20 mouse cellular contexts compared by ENCODE assay signal in genomic region chr17:84888525-84888924, GRCm38 (mm10).
A peak's percentile ranks its signal among the peaks of the same experiment; 100 is the strongest.
DNase-seq lines count a peak whose midpoint lies in the region; ATAC-seq and TF ChIP-seq lines count a peak whose summit lies in the region.
"Had no signal": no experiment of that assay in that cellular context is flagged by ENCODE, and none has a peak within 500 bp of the region (broad histone marks: within the 10 kb centered on the region; RNA-seq: fewer than 3 reads in every experiment).

No protein-coding gene starts in this region.

- TF ChIP-seq POLR2A in thymus, adult 2 months (IDR thresholded peaks at IDR 0.05; ENCODE audit: control insufficient read depth, extremely low read depth, insufficient read depth, low read length, poor library complexity) = no peak

- H3K4me3 ChIP-seq in thymus, adult 2 months (ENCODE audit: control insufficient read depth, insufficient read depth, low read length) = no peak overlapping the region
- H3K4me3 ChIP-seq in midbrain, embryonic 11.5 days (ENCODE audit: low read depth, low read length) = no peak overlapping the region
- H3K4me3 ChIP-seq in heart, embryonic 12.5 days = no peak overlapping the region
- H3K4me3 ChIP-seq: embryonic facial prominence, embryonic 10.5 days; forebrain, embryonic 13.5 days; hindbrain, embryonic 13.5 days had no signal

- ATAC-seq in activated CD4-positive, CD25-positive, alpha-beta regulatory T cell, adult 4 months = peak; percentile 56
- no peak for ATAC-seq in midbrain, embryonic 11.5 days (ENCODE audit: low FRiP score)
- no peak for ATAC-seq in heart, embryonic 12.5 days (ENCODE audit: insufficient number of reproducible peaks, low FRiP score)
- ATAC-seq: forebrain, embryonic 13.5 days; forebrain, postnatal 0 days; hindbrain, postnatal 0 days; intestine, embryonic 16.5 days had no signal

- no peak for TF ChIP-seq CTCF in thymus, adult 2 months (IDR thresholded peaks at IDR 0.05; ENCODE audit: borderline replicate concordance, control insufficient read depth, extremely low read depth, insufficient read depth, low read length, poor library complexity)

- peak; percentile 66 for DNase-seq in CD4-positive, CD25-positive, alpha-beta regulatory T cell, adult 2 months (ENCODE audit: low read depth, low spot score)
- DNase-seq in thymus, adult 2 months = peak; percentile 24
- DNase-seq in thymus, postnatal 25 days = peak; percentile 42
- DNase-seq in layer of hippocampus, adult 18-20 months (ENCODE audit: low spot score in 2 of 2) = no peak
- DNase-seq in cerebellum, adult 9-11 months = no peak
- no peak for DNase-seq in midbrain, embryonic 11.5 days (ENCODE audit: low spot score, missing footprints)
- DNase-seq: adrenal gland, adult 2 months; cerebellum, adult 11 months; cerebellum, adult 8-10 months; cerebellum, postnatal 25 days; forebrain, postnatal 0 days; gastrocnemius, postnatal 14 days; heart, postnatal 10 days had no signal

- H3K4me1 ChIP-seq in thymus, adult 2 months (replicated peaks; ENCODE audit: control insufficient read depth, insufficient read depth, low read length) = peaks cover 6% of the 10 kb centered on the region
- no peaks in the 10 kb centered on the region for H3K4me1 ChIP-seq in midbrain, embryonic 11.5 days (ENCODE audit: control insufficient read depth, insufficient read depth, low read length)
- no peaks in the 10 kb centered on the region for H3K4me1 ChIP-seq in heart, embryonic 12.5 days (replicated peaks)
- H3K4me1 ChIP-seq: embryonic facial prominence, embryonic 10.5 days; forebrain, embryonic 13.5 days; hindbrain, embryonic 13.5 days had no signal

- H3K36me3 ChIP-seq in thymus, adult 2 months (ENCODE audit: control insufficient read depth, insufficient read depth, low read length) = no peaks in the 10 kb centered on the region
- no peaks in the 10 kb centered on the region for H3K36me3 ChIP-seq in midbrain, embryonic 11.5 days (ENCODE audit: control insufficient read depth, insufficient read depth, low read length)
- no peaks in the 10 kb centered on the region for H3K36me3 ChIP-seq in heart, embryonic 12.5 days
- H3K36me3 ChIP-seq: embryonic facial prominence, embryonic 10.5 days; hindbrain, embryonic 13.5 days had no signal

- WGBS in thymus, adult 2 months = 54% methylated on average over 5 of the region's 5 CpGs
- 90% methylated on average over 5 of the region's 5 CpGs for WGBS in midbrain, embryonic 11.5 days
- 85% methylated on average over 5 of the region's 5 CpGs for WGBS in heart, embryonic 12.5 days

- H3K9ac ChIP-seq in midbrain, embryonic 11.5 days (ENCODE audit: low read length) = no peak overlapping the region
- no peak overlapping the region for H3K9ac ChIP-seq in heart, embryonic 12.5 days
- H3K9ac ChIP-seq: forebrain, embryonic 13.5 days; forebrain, postnatal 0 days; hindbrain, embryonic 13.5 days had no signal

- H3K4me2 ChIP-seq in midbrain, embryonic 11.5 days = no peak overlapping the region
- H3K4me2 ChIP-seq in heart, embryonic 12.5 days = no peak overlapping the region
- H3K4me2 ChIP-seq: forebrain, embryonic 13.5 days; hindbrain, embryonic 13.5 days had no signal

- H3K27ac ChIP-seq in thymus, adult 2 months (ENCODE audit: control insufficient read depth, insufficient read depth, low read length) = peak overlapping the region; percentile 44; the same call in 1 of the 2 replicates
- H3K27ac ChIP-seq in midbrain, embryonic 11.5 days (ENCODE audit: low read depth, low read length) = no peak overlapping the region
- H3K27ac ChIP-seq in heart, embryonic 12.5 days (ENCODE audit: poor library complexity, severe bottlenecking) = no peak overlapping the region
- H3K27ac ChIP-seq: embryonic facial prominence, embryonic 10.5 days; forebrain, embryonic 13.5 days; hindbrain, embryonic 13.5 days; hindbrain, postnatal 0 days had no signal

- no peaks in the 10 kb centered on the region for H3K27me3 ChIP-seq in thymus, adult 2 months (ENCODE audit: control insufficient read depth, insufficient read depth, low read length)
- no peaks in the 10 kb centered on the region for H3K27me3 ChIP-seq in midbrain, embryonic 11.5 days (ENCODE audit: control insufficient read depth, insufficient read depth, low read length)
- no peaks in the 10 kb centered on the region for H3K27me3 ChIP-seq in heart, embryonic 12.5 days (replicated peaks)
- H3K27me3 ChIP-seq: forebrain, embryonic 13.5 days; hindbrain, embryonic 13.5 days had no signal

- no peaks in the 10 kb centered on the region for H3K9me3 ChIP-seq in midbrain, embryonic 11.5 days (ENCODE audit: control insufficient read depth, low read length)
- no peaks in the 10 kb centered on the region for H3K9me3 ChIP-seq in heart, embryonic 12.5 days (replicated peaks)
- H3K9me3 ChIP-seq: embryonic facial prominence, embryonic 10.5 days; forebrain, embryonic 13.5 days; hindbrain, embryonic 13.5 days had no signal

Comparison
In these comparisons a context has a peak if more than half of its experiments do, and no peak if none do; other contexts are left out.
1. DNase-seq: peak in CD4-positive, CD25-positive, alpha-beta regulatory T cell, adult 2 months (single experiment), thymus, adult 2 months (single experiment) and thymus, postnatal 25 days (single experiment); none in layer of hippocampus, adult 18-20 months (0 of 2), cerebellum, adult 9-11 months (single experiment) and midbrain, embryonic 11.5 days (single experiment).